Mouse (Mus musculus) myocyte (in vitro differentiated cells): Measurements from ENCODE around the gene Pard3.

Experiments
- E2F4 ChIP-seq: IDR thresholded peaks from one replicate; pipeline ENCODE4 v1.6.1; 2011; ENCODE audit warnings: mild to moderate bottlenecking, control low read depth, moderate library complexity; ENCODE audit not compliant: insufficient read depth
- MAX ChIP-seq: IDR thresholded peaks from one replicate; pipeline ENCODE4 v1.6.1; 2011; ENCODE audit warnings: low read depth, mild to moderate bottlenecking, control low read depth
- MYOG ChIP-seq, 3 experiments: IDR thresholded peaks; one replicate each; pipeline ENCODE4 v1.6.1; 2011; ENCODE audit warnings: control low read depth in 2 of 3, low read depth in 2 of 3, mild to moderate bottlenecking in 2 of 3; ENCODE audit not compliant: insufficient read length in 2 of 3, control insufficient read depth in 1 of 3, insufficient read depth in 1 of 3
- TCF12 ChIP-seq: IDR thresholded peaks from one replicate; pipeline ENCODE4 v1.6.1; 2011; ENCODE audit warnings: mild to moderate bottlenecking, control low read depth; ENCODE audit not compliant: poor library complexity, insufficient read depth, severe bottlenecking
- USF1 ChIP-seq: IDR thresholded peaks from one replicate; pipeline ENCODE4 v1.6.1; 2011; ENCODE audit warnings: low read depth, mild to moderate bottlenecking, control low read depth, moderate library complexity

DNA sequence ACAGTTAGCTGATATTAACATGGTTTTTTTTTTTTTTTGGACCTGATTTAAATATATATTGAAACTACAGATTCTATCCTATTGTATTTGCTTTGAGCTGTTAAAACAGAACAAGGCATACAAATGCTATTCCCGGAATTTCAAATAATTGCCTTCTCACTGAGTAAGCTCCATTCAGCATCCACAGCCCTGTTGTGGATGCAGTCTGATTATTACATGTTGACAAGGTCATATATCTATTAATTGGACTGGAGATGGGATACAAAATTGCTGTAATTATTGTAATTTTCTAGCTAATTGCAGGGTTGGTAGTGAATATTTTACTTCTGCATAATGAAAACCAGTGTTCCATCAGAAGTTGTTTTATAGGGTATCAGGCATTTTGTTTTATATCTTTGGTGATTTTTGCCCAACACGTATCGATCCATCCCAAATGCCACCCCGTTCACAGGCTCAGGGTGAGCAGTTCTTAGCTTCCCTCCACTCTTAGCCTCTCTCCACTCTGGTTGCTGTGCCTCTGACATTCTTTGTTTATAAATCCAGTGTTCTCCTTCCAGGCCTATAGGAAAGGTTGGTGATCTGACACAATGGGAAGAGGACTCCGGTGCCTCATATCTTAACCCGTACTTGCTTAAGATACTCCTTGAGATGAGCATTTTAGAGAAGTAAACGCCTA is 216.7 kb downstream of the Pard3 start:
- TF ChIP-seq TCF12 (no peak), E2F4 (no peak), MAX (no peak), MYOG (IDR thresholded peaks at IDR 0.05; ENCODE audit: control insufficient read depth in 1 of 3, insufficient read depth in 1 of 3, insufficient read length in 2 of 3, low read depth in 2 of 3) (no peak), USF1 (no peak)
